8 mouse cellular contexts compared by ENCODE assay signal in the genomic region with DNA sequence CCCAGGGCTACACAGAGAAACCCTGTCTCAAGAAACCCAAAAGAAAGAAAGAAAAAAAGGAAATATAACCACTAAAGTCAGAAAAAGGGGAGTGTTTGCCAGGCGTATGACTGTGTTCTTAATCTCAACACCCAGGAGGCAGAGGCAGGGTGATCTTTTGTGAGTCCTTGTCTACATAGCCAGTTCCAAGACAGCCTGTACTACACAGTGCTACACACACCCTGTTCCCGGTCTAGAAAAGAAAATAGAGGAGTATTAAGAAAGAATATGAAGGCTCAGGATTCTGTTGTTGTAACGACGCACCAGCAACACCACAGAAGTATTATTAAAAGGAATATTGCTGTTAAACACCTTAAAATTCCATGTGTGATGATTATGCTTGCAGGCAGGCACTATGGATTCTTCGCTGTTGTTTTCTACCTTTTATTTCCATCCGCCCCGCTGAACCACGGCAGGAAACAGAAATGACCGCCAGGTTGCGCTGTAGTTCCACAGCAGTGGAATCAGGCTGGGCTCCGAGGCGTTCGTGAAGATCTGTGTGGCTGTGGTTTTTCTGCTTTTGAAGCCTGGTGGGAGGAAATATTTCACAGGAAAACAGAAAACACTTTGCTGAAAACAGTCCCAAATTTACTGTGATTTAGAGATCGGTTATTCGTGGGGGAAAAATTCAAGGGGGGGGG. TPM values are rescaled to one million over a fixed set of nuclear protein-coding genes. Genes with fewer than 3 reads are reported as not detected.
A peak's percentile ranks its signal among the peaks of the same experiment; 100 is the strongest.
DNase-seq lines count a peak whose midpoint lies in the region; ATAC-seq and TF ChIP-seq lines count a peak whose summit lies in the region.

No protein-coding gene starts in this region.

- H3K4me2 ChIP-seq in embryonic facial prominence, embryonic 12.5 days (replicated peaks) = no peak overlapping the region
- H3K4me2 ChIP-seq in kidney, postnatal 0 days (ENCODE audit: low read length) = no peak overlapping the region
- H3K4me2 ChIP-seq in liver, embryonic 13.5 days = no peak overlapping the region
- H3K4me2 ChIP-seq in neural tube, embryonic 13.5 days = no peak overlapping the region
- no peak overlapping the region for H3K4me2 ChIP-seq in stomach, postnatal 0 days (replicated peaks; ENCODE audit: low read depth)

- no peak overlapping the region for H3K9ac ChIP-seq in embryonic facial prominence, embryonic 12.5 days
- H3K9ac ChIP-seq in kidney, postnatal 0 days (ENCODE audit: low read depth, low read length) = no peak overlapping the region
- H3K9ac ChIP-seq in liver, embryonic 13.5 days = no peak overlapping the region
- H3K9ac ChIP-seq in neural tube, embryonic 13.5 days = no peak overlapping the region
- H3K9ac ChIP-seq in stomach, postnatal 0 days (ENCODE audit: low read length) = no peak overlapping the region

- no peaks in the 10 kb centered on the region for H3K27me3 ChIP-seq in embryonic facial prominence, embryonic 12.5 days
- H3K27me3 ChIP-seq in heart, embryonic 10.5 days (ENCODE audit: insufficient read depth, poor library complexity, severe bottlenecking) = no peaks in the 10 kb centered on the region
- no peaks in the 10 kb centered on the region for H3K27me3 ChIP-seq in kidney, postnatal 0 days (ENCODE audit: insufficient read depth, low read length)
- no peaks in the 10 kb centered on the region for H3K27me3 ChIP-seq in liver, embryonic 13.5 days
- no peaks in the 10 kb centered on the region for H3K27me3 ChIP-seq in neural tube, embryonic 13.5 days
- H3K27me3 ChIP-seq in stomach, postnatal 0 days (ENCODE audit: control insufficient read depth, insufficient read depth, low read length) = no peaks in the 10 kb centered on the region

- no peak for TF ChIP-seq EP300 in stomach, postnatal 0 days (optimal IDR thresholded peaks at IDR 0.05)

- no peaks in the 10 kb centered on the region for H3K9me3 ChIP-seq in embryonic facial prominence, embryonic 12.5 days
- no peaks in the 10 kb centered on the region for H3K9me3 ChIP-seq in heart, embryonic 10.5 days
- H3K9me3 ChIP-seq in kidney, postnatal 0 days (replicated peaks; ENCODE audit: low read length) = no peaks in the 10 kb centered on the region
- H3K9me3 ChIP-seq in liver, embryonic 13.5 days (replicated peaks) = no peaks in the 10 kb centered on the region
- H3K9me3 ChIP-seq in neural tube, embryonic 13.5 days = no peaks in the 10 kb centered on the region
- H3K9me3 ChIP-seq in stomach, postnatal 0 days (ENCODE audit: control insufficient read depth, low read length) = no peaks in the 10 kb centered on the region

- 18% methylated on average over 15 of the region's 15 CpGs for WGBS in embryonic facial prominence, embryonic 12.5 days
- WGBS in heart, embryonic 10.5 days = 19% methylated on average over 15 of the region's 15 CpGs
- WGBS in kidney, postnatal 0 days = 18% methylated on average over 15 of the region's 15 CpGs
- WGBS in liver, embryonic 13.5 days (ENCODE audit: insufficient replicate concordance) = 13% methylated on average over 15 of the region's 15 CpGs
- WGBS in neural tube, embryonic 13.5 days = 18% methylated on average over 15 of the region's 15 CpGs
- WGBS in stomach, postnatal 0 days = 17% methylated on average over 15 of the region's 15 CpGs

- peak; percentile 99 for TF ChIP-seq CTCF in kidney, postnatal 0 days (IDR thresholded peaks at IDR 0.05; ENCODE audit: low read depth)
- TF ChIP-seq CTCF in stomach, postnatal 0 days (IDR thresholded peaks at IDR 0.05; ENCODE audit: low read depth) = peak; percentile 99

- peaks cover 21% of the 10 kb centered on the region; the same call in 1 of the 2 replicates for H3K4me1 ChIP-seq in embryonic facial prominence, embryonic 12.5 days
- 0 out of 2 replicates have a peak, but pooled peaks cover 4% of the 10 kb centered on the region for H3K4me1 ChIP-seq in heart, embryonic 10.5 days
- H3K4me1 ChIP-seq in kidney, postnatal 0 days (replicated peaks; ENCODE audit: insufficient read depth, low read length) = no peaks in the 10 kb centered on the region; the same call in 1 of the 2 replicates
- no peaks in the 10 kb centered on the region for H3K4me1 ChIP-seq in liver, embryonic 13.5 days (replicated peaks)
- H3K4me1 ChIP-seq in neural tube, embryonic 13.5 days (replicated peaks) = no peaks in the 10 kb centered on the region
- no peaks in the 10 kb centered on the region for H3K4me1 ChIP-seq in stomach, postnatal 0 days (replicated peaks; ENCODE audit: control insufficient read depth, insufficient read depth)

- H3K36me3 ChIP-seq in embryonic facial prominence, embryonic 12.5 days = no peaks in the 10 kb centered on the region
- no peaks in the 10 kb centered on the region for H3K36me3 ChIP-seq in heart, embryonic 10.5 days
- no peaks in the 10 kb centered on the region for H3K36me3 ChIP-seq in kidney, postnatal 0 days (ENCODE audit: insufficient read depth, low read length)
- no peaks in the 10 kb centered on the region for H3K36me3 ChIP-seq in liver, embryonic 13.5 days
- no peaks in the 10 kb centered on the region for H3K36me3 ChIP-seq in neural tube, embryonic 13.5 days
- no peaks in the 10 kb centered on the region for H3K36me3 ChIP-seq in stomach, postnatal 0 days (ENCODE audit: control insufficient read depth, insufficient read depth, low read length)

- ATAC-seq in embryonic facial prominence, embryonic 12.5 days (ENCODE audit: insufficient number of reproducible peaks, insufficient read depth, low FRiP score, low TSS enrichment) = peak; percentile 77; the same call in 1 of the 2 replicates
- 0 out of 2 replicates have a peak, but pooled peaks have one; percentile 36 for ATAC-seq in kidney, postnatal 0 days (replicated peaks; ENCODE audit: low FRiP score, low read depth)
- ATAC-seq in liver, embryonic 13.5 days (ENCODE audit: low read depth) = no peak
- ATAC-seq in neural tube, embryonic 13.5 days (ENCODE audit: low read depth) = peak; percentile 95
- ATAC-seq in stomach, postnatal 0 days (ENCODE audit: low FRiP score, low TSS enrichment) = peak; percentile 70; the same call in 1 of the 2 replicates

- no peak overlapping the region for H3K4me3 ChIP-seq in embryonic facial prominence, embryonic 12.5 days
- H3K4me3 ChIP-seq in heart, embryonic 10.5 days = no peak overlapping the region
- H3K4me3 ChIP-seq in kidney, postnatal 0 days (replicated peaks; ENCODE audit: low read depth, low read length) = no peak overlapping the region
- no peak overlapping the region for H3K4me3 ChIP-seq in liver, embryonic 13.5 days (replicated peaks)
- no peak overlapping the region for H3K4me3 ChIP-seq in neural tube, embryonic 13.5 days
- H3K4me3 ChIP-seq in stomach, postnatal 0 days (ENCODE audit: low read depth, low read length) = no peak overlapping the region

- H3K27ac ChIP-seq in embryonic facial prominence, embryonic 12.5 days = no peak overlapping the region; the same call in 1 of the 2 replicates
- H3K27ac ChIP-seq in heart, embryonic 10.5 days = peak overlapping the region; percentile 70; the same call in 1 of the 2 replicates
- H3K27ac ChIP-seq in kidney, postnatal 0 days = no peak overlapping the region
- no peak overlapping the region for H3K27ac ChIP-seq in liver, embryonic 13.5 days
- H3K27ac ChIP-seq in neural tube, embryonic 13.5 days (replicated peaks) = no peak overlapping the region
- H3K27ac ChIP-seq in stomach, postnatal 0 days (replicated peaks) = no peak overlapping the region

- peak; percentile 69 to 70 for DNase-seq in B cell, adult 2 months
- peak; percentile 87 for DNase-seq in adrenal gland, postnatal 25 days
- DNase-seq in heart, embryonic 10.5 days (ENCODE audit: low spot score) = peak; percentile 86
- DNase-seq in kidney, postnatal 0 days (ENCODE audit: low spot score) = peak; percentile 94
- DNase-seq in liver, embryonic 13.5 days = peak; percentile 22
- DNase-seq in stomach, postnatal 0 days (ENCODE audit: low spot score) = peak; percentile 86

RNA-seq across cellular contexts. Expression of a gene that starts 19.5 kb away (rescaled TPM):
- total RNA-seq in adrenal gland, postnatal 25 days (2021) = 36.4 and 42.2 TPM in 2 replicates
- polyA plus RNA-seq in embryonic facial prominence, embryonic 12.5 days (2016; fragmentation: Nextera tagmentation; extraction: Ambion mirVana) = 48.3 and 48.5 TPM in 2 replicates
- 28.8 and 29.8 TPM in 2 replicates for polyA plus RNA-seq in heart, embryonic 10.5 days (2016; fragmentation: Nextera tagmentation; extraction: Ambion mirVana)
- polyA plus RNA-seq in kidney, postnatal 0 days (2015; fragmentation: Nextera tagmentation; extraction: Ambion mirVana) = 37.7 and 38.1 TPM in 2 replicates
- polyA plus RNA-seq in liver, embryonic 13.5 days (2015; fragmentation: Nextera tagmentation; extraction: Ambion mirVana) = 5.6 and 7.1 TPM in 2 replicates
- polyA plus RNA-seq in neural tube, embryonic 13.5 days (2015; fragmentation: Nextera tagmentation; extraction: Ambion mirVana) = 73.6 and 74.3 TPM in 2 replicates
- polyA plus RNA-seq in stomach, postnatal 0 days (2015; fragmentation: Nextera tagmentation; extraction: Ambion mirVana) = 10.0 and 12.0 TPM in 2 replicates

Comparison
In these comparisons a context has a peak if more than half of its experiments do, and no peak if none do; other contexts are left out.
1. DNase-seq: peak in every context shown above with its lines; median percentile 94 in kidney, postnatal 0 days; 87 in adrenal gland, postnatal 25 days; 86 in heart, embryonic 10.5 days; 86 in stomach, postnatal 0 days; 70 in B cell, adult 2 months; 22 in liver, embryonic 13.5 days.